Mouse (Mus musculus) CH12.LX (cell line): ENCODE measurements around the gene Tspan8.

Source experiments
- E2F4 ChIP-seq: IDR thresholded peaks from 2 replicates; pipeline ENCODE4 v1.6.1; 2011; ENCODE audit warnings: low read depth, low read length, improper control_type of control experiment; ENCODE audit not compliant: insufficient replicate concordance
- JUN ChIP-seq: IDR thresholded peaks from 2 replicates; pipeline ENCODE4 v1.6.1; 2011; ENCODE audit warnings: low read depth, mild to moderate bottlenecking, low read length, improper control_type of control experiment, moderate library complexity; ENCODE audit not compliant: insufficient read depth
- JUND ChIP-seq: conservative IDR thresholded peaks from 2 replicates; pipeline ENCODE4 v1.6.1; 2011; ENCODE audit warnings: low read depth, low read length, improper control_type of control experiment

GRCm38 (mm10) chr10:115817056-115817724 is 558 bp downstream of the Tspan8 start:
- TF ChIP-seq JUN = no peak
- no peak for TF ChIP-seq E2F4
- TF ChIP-seq JUND = no peak
